In the genomic region with DNA sequence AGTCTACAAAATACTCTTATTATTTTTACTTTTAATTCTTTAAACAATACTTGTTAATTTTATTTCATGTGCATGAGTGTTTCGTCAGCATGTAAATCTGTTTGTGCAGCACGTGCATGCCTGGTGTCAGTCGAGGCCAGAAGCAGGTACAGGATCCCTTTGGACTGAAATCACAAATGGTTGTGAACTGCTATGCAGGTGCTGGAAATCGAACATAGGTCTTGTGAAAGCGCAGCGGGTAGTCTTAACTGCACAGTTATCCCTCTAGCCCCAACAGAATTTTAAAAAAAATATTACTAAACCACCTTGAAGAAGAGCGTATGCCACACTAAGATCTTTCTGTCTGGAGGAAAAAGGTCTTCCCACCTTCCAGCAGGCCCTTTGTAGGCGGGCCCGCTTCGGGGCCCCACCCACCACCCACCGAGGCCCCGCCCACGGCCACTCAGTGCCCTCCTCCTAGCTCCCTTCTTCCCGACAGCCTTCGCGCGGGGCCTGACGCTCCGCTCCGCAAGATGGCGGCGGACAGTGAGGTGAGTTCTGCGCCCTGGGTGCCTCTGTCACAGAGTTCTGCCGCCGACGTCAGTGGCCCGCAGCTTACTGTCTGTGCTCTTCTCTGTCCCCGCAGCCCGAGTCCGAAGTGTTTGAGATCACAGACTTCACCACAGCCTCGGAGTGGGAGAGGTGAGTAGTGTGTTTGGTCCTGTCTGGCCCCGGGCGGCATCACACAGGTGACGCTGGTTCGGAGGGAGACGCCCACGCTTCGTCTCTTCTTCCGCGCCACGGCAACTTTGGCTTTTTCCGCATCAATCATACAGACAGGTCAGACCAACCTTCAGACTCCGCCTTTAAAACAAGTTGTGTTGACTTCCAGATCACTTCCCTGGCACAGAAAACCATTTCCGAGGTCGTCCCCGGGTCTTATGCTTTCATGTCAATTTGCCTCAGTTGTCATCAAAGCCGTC, we compare ENCODE assay signal across 8 mouse cellular contexts. TPM values are rescaled to one million over a fixed set of nuclear protein-coding genes. Genes with fewer than 3 reads are reported as not detected.
DNase-seq lines count a peak whose midpoint lies in the region; ATAC-seq lines count a peak whose summit lies in the region.

Gene Rab3gap1 (plus strand): TSS at position 474 of the 962 bp plus-strand sequence.

- H3K4me2 ChIP-seq in heart, embryonic 14.5 days (ENCODE audit: low read length): peak within 1 kb of the TSS; percentile 77
- peak within 1 kb of the TSS; percentile 73 for H3K4me2 ChIP-seq in liver, embryonic 13.5 days
- H3K4me2 ChIP-seq in stomach, embryonic 16.5 days (ENCODE audit: low read depth, low read length): peak within 1 kb of the TSS; percentile 71

- 11% methylated on average over 47 of the region's 47 CpGs for WGBS in heart, embryonic 14.5 days
- WGBS in liver, embryonic 13.5 days (ENCODE audit: insufficient replicate concordance): 10% methylated on average over 47 of the region's 47 CpGs
- WGBS in stomach, embryonic 16.5 days: 10% methylated on average over 47 of the region's 47 CpGs

- peak within 1 kb of the TSS; percentile 77 for H3K27ac ChIP-seq in brown adipose tissue, adult 24 weeks (replicated peaks; ENCODE audit: low read depth, low read length)
- peak within 1 kb of the TSS; percentile 80 to 81 for H3K27ac ChIP-seq in heart, embryonic 14.5 days (replicated peaks in 1 of 2; ENCODE audit: control insufficient read depth in 1 of 2, insufficient read depth in 1 of 2, low read depth in 2 of 2, low read length in 2 of 2)
- H3K27ac ChIP-seq in liver, embryonic 13.5 days: peak within 1 kb of the TSS; percentile 72
- H3K27ac ChIP-seq in stomach, embryonic 16.5 days (ENCODE audit: low read length): peak within 1 kb of the TSS; percentile 93

- H3K9ac ChIP-seq in heart, embryonic 14.5 days (ENCODE audit: low read length): peak within 1 kb of the TSS; percentile 76
- H3K9ac ChIP-seq in liver, embryonic 13.5 days: peak within 1 kb of the TSS; percentile 79
- peak within 1 kb of the TSS; percentile 86 for H3K9ac ChIP-seq in stomach, embryonic 16.5 days (ENCODE audit: low read length)

- DNase-seq in CD4-positive, CD25-positive, alpha-beta regulatory T cell, adult 2 months (ENCODE audit: low read depth, low spot score): peak; percentile 94
- peak; percentile 55 for DNase-seq in fibroblast of lung, adult 2 months (ENCODE audit: low read depth)
- DNase-seq in kidney, postnatal 14 days: peak; percentile 93
- DNase-seq in liver, embryonic 13.5 days: peak; percentile 85
- peak; percentile 87 for DNase-seq in neural tube, embryonic 10.5 days (ENCODE audit: extremely low spot score, low spot score)

- peaks cover 3% of the 10 kb centered on the region for H3K4me1 ChIP-seq in brown adipose tissue, adult 24 weeks (ENCODE audit: control insufficient read depth, insufficient read depth, insufficient read length, low read length)
- peaks cover 0 to 7% of the 10 kb centered on the region in 2 experiments; a peak in 2 of 4 replicates for H3K4me1 ChIP-seq in heart, embryonic 14.5 days (ENCODE audit: control insufficient read depth in 2 of 2, insufficient read depth in 2 of 2, low read length in 2 of 2)
- peaks cover 18% of the 10 kb centered on the region for H3K4me1 ChIP-seq in liver, embryonic 13.5 days (replicated peaks)
- H3K4me1 ChIP-seq in stomach, embryonic 16.5 days (ENCODE audit: control insufficient read depth, insufficient read depth, low read length): peaks cover 5% of the 10 kb centered on the region

- H3K36me3 ChIP-seq in heart, embryonic 14.5 days (ENCODE audit: control insufficient read depth, insufficient read depth, low read length): peaks cover 17% of the 10 kb centered on the region
- H3K36me3 ChIP-seq in liver, embryonic 13.5 days: peaks cover 12% of the 10 kb centered on the region
- H3K36me3 ChIP-seq in stomach, embryonic 16.5 days (ENCODE audit: control insufficient read depth, insufficient read depth, low read length): peaks cover 4% of the 10 kb centered on the region; the same call in 1 of the 2 replicates

- H3K27me3 ChIP-seq in heart, embryonic 14.5 days (ENCODE audit: control insufficient read depth, insufficient read depth, low read length): no peaks in the 10 kb centered on the region
- H3K27me3 ChIP-seq in liver, embryonic 13.5 days: no peaks in the 10 kb centered on the region
- no peaks in the 10 kb centered on the region for H3K27me3 ChIP-seq in stomach, embryonic 16.5 days (ENCODE audit: control insufficient read depth, insufficient read depth, low read length)

- ATAC-seq in heart, embryonic 14.5 days (ENCODE audit: insufficient number of reproducible peaks, insufficient read depth, low FRiP score, low read depth): peak; percentile 95
- ATAC-seq in liver, embryonic 13.5 days (ENCODE audit: low read depth): peak; percentile 99
- ATAC-seq in stomach, embryonic 16.5 days (ENCODE audit: insufficient read depth, low FRiP score): peak; percentile 100

- H3K4me3 ChIP-seq in brown adipose tissue, adult 24 weeks (ENCODE audit: insufficient read depth, low read depth, low read length): peak within 1 kb of the TSS; percentile 94
- H3K4me3 ChIP-seq in heart, embryonic 14.5 days (ENCODE audit: control insufficient read depth in 1 of 2, insufficient read depth in 1 of 2, low read depth in 1 of 2, low read length in 2 of 2): peak within 1 kb of the TSS; percentile 59 to 67
- H3K4me3 ChIP-seq in liver, embryonic 13.5 days (replicated peaks): peak within 1 kb of the TSS; percentile 82
- peak within 1 kb of the TSS; percentile 84 for H3K4me3 ChIP-seq in stomach, embryonic 16.5 days (replicated peaks; ENCODE audit: low read length)

- H3K9me3 ChIP-seq in heart, embryonic 14.5 days (ENCODE audit: control insufficient read depth, low read length): no peaks in the 10 kb centered on the region
- H3K9me3 ChIP-seq in liver, embryonic 13.5 days (replicated peaks): no peaks in the 10 kb centered on the region
- H3K9me3 ChIP-seq in stomach, embryonic 16.5 days (replicated peaks; ENCODE audit: control insufficient read depth, low read length): no peaks in the 10 kb centered on the region

RNA-seq across cellular contexts. Expression of gene Rab3gap1, which starts in this region (rescaled TPM):
- 22.6 and 27.9 TPM in 2 replicates for polyA plus RNA-seq in brown adipose tissue, adult 24 weeks (2012; ENCODE audit: insufficient read depth, insufficient read length, missing spikeins)
- 29.7 and 30.1 TPM in 2 replicates for polyA plus RNA-seq in heart, embryonic 14.5 days (2014; fragmentation: Nextera tagmentation; extraction: Ambion mirVana)
- polyA plus RNA-seq in liver, embryonic 13.5 days (2015; fragmentation: Nextera tagmentation; extraction: Ambion mirVana): 9.1 and 10.6 TPM in 2 replicates
- polyA plus RNA-seq in stomach, embryonic 16.5 days (2015; fragmentation: Nextera tagmentation; extraction: Ambion mirVana): 25.2 and 25.6 TPM in 2 replicates

Comparison
In these comparisons a context has a peak if more than half of its experiments do, and no peak if none do; other contexts are left out.
1. Peak in every context shown above with its lines: DNase-seq, ATAC-seq, H3K4me3 ChIP-seq and H3K27ac ChIP-seq.